Mouse (Mus musculus) kidney, embryonic 14.5 days (tissue): ENCODE data around the gene Ap4e1. TPM values are rescaled to one million over a fixed set of nuclear protein-coding genes. Genes with fewer than 3 reads are reported as not detected.
"Not testable (repeated sequence)": the region's sequence is repeated elsewhere in the genome, so short reads cannot be mapped to it uniquely, and the experiment has no call there.

Experiments
- ATAC-seq: fragments of 200-750 bp; cut with Nextera tagmentation; 2 replicates; pipeline ENCODE4 v1.8.0; 2017; ENCODE audit warnings: moderate number of reproducible peaks, mild to moderate bottlenecking, moderate TSS enrichment, moderate library complexity; ENCODE audit not compliant: low FRiP score, low TSS enrichment
- H3K27ac ChIP-seq: fragments of 300-500 bp; sonication (generic); 2 replicates; pipeline ENCODE4 v1.5.1; 2014; ENCODE audit warnings: low read depth, mild to moderate bottlenecking, low read length, moderate library complexity, mixed read lengths
- H3K27me3 ChIP-seq: fragments of 300-500 bp; sonication (generic); 2 replicates; pipeline ENCODE4 v1.6.1; 2014; ENCODE audit warnings: mild to moderate bottlenecking, low read length; ENCODE audit not compliant: control insufficient read depth, insufficient read depth
- H3K36me3 ChIP-seq: fragments of 300-500 bp; sonication (generic); 2 replicates; pipeline ENCODE4 v1.6.1; 2014; ENCODE audit warnings: low read length, mixed read lengths; ENCODE audit not compliant: control insufficient read depth, insufficient read depth
- H3K4me1 ChIP-seq: fragments of 300-500 bp; sonication (generic); 2 replicates; pipeline ENCODE4 v1.6.1; 2014; ENCODE audit warnings: low read length, mixed read lengths; ENCODE audit not compliant: control insufficient read depth, insufficient read depth
- H3K4me2 ChIP-seq: fragments of 300-500 bp; sonication (generic); replicated peaks from 2 replicates; pipeline ENCODE4 v1.6.1; 2014; ENCODE audit warnings: low read depth, mild to moderate bottlenecking, low read length
- H3K4me3 ChIP-seq: fragments of 300-500 bp; sonication (generic); 2 replicates; pipeline ENCODE4 v1.5.1; 2014; ENCODE audit warnings: mild to moderate bottlenecking, low read length
- H3K9ac ChIP-seq: fragments of 300-500 bp; sonication (generic); 2 replicates; pipeline ENCODE4 v1.6.1; 2014; ENCODE audit warnings: low read depth, mild to moderate bottlenecking, low read length, moderate library complexity
- H3K9me3 ChIP-seq: fragments of 300-500 bp; sonication (generic); 2 replicates; pipeline ENCODE4 v1.6.1; 2016; ENCODE audit warnings: low read length; ENCODE audit not compliant: control insufficient read depth
- WGBS: fragments of 180-500 bp; shearing (Covaris S2); extraction: QIAGEN DNeasy Blood & Tissue Kit; methylation state at CpG from one replicate; pipeline ENCODE4 v1.1.7; 2014; 5-methylcytosine and 5-hydroxymethylcytosine counted together
- polyA plus RNA-seq: library from polyadenylated mRNA; unstranded; fragments of >200 nt; fragmentation: Nextera tagmentation; extraction: Ambion mirVana; gene quantifications from 2 replicates; pipeline ENCODE4 v1.2.1, GENCODE M21; 2014

Gene Ap4e1
- polyA plus RNA-seq, 1 experiment from 2014 or later = 11.1 TPM

DNA sequence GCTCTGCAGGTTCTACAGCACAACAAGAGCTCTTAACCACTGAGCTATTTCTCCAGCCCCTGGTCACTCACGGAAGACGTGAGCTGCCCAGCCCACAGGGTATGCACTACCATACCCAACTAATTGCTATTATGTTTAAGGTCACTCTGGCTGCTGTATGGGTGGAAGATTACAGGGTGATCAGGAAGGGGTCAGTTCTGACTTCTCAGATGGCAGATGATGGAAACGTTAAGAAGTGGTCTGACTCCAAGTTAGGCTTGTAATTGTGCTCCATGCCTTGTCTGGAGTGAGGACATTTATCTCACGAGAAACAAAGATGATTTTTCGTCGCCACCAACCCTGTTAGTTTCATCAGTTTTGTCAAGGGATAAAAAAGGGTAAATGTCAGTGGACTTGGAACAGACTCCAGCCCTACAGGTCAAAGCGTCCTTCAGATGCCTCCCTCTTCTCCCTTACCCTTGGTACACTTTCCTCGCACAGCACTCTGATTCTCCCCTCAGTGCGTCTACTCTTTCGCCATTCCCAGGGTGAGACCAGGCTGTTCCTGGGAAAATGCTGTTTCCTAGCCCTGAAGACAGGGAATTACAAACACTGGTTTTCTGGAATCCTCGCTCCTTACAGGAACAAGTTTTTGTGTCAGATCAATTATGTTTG is 61.4 kb downstream of the Ap4e1 start:
- Histone ChIP-seq H3K4me1 (peaks cover 7% of the 10 kb centered on the region), H3K9me3 (no peaks in the 10 kb centered on the region), H3K27me3 (no peaks in the 10 kb centered on the region), H3K27ac (peak overlapping the region; percentile 82), H3K4me3 (peak overlapping the region; percentile 68), H3K4me2 (peak overlapping the region; percentile 71), H3K9ac (peak overlapping the region; percentile 67), H3K36me3 (peaks cover 15% of the 10 kb centered on the region)
- WGBS = 8% methylated on average over 11 of the region's 11 CpGs
- ATAC-seq = no peak; the same call in 1 of the 2 replicates

DNA sequence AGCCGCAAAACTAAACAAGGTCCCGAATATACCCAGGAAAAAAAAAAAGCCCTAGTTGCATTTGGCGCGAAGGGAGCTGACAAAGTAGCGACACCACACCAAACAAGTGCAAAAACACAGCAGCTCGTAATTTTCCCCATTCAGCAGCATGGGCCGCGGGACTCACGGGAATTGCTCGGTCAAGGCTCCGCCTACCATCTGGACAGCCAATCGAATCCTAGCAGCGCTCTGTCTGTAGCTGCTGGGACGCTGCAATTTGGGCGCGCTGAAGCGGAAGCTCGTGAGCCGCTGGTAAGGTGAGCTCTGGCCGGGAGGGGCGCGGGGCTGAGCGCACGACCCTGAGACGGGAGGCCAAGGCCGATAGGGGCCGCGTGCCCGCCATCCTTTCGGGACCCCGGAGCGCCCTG is 61.9 kb downstream of the Ap4e1 start, which contains the start of gene Blvra:
Blvra (plus strand) TSS at position 231 of the 407 bp plus-strand sequence.
- peak within 1 kb of the TSS; percentile 71 for H3K4me2 ChIP-seq
- no peaks in the 10 kb centered on the region for H3K27me3 ChIP-seq
- H3K36me3 ChIP-seq = peaks cover 15% of the 10 kb centered on the region
- H3K9ac ChIP-seq = peak within 1 kb of the TSS; percentile 67
- peak within 1 kb of the TSS; percentile 68 for H3K4me3 ChIP-seq
- H3K27ac ChIP-seq = peak within 1 kb of the TSS; percentile 82
- ATAC-seq = peak; percentile 100
- peaks cover 7% of the 10 kb centered on the region for H3K4me1 ChIP-seq
- WGBS = under 1% methylated on average over 32 of the region's 32 CpGs
- no peaks in the 10 kb centered on the region for H3K9me3 ChIP-seq

DNA sequence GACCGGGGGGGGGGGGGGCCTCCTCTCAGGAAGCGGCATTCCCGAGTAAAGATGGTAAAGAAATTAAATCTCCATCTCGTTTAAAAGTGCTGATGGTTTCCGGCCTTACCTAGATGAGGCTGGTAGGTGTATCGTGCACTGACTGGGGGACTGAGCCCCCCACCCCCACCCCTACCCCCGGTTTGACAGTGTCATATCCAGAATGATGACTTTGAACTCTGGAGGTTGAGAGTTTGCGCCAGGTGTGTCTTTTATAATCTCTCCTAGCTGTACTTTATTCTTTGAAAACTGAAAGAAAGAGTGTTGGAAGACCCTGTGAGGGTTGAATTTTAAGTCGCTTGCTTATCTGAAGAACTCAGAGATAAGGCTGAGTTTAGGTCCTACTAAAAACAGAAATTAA is 62.4 kb downstream of the Ap4e1 start:
- Histone ChIP-seq H3K4me2 (peak overlapping the region; percentile 71), H3K36me3 (peaks cover 15% of the 10 kb centered on the region), H3K4me3 (peak overlapping the region; percentile 68), H3K9ac (peak overlapping the region; percentile 67), H3K9me3 (no peaks in the 10 kb centered on the region), H3K27me3 (no peaks in the 10 kb centered on the region), H3K4me1 (peaks cover 7% of the 10 kb centered on the region), H3K27ac (peak overlapping the region; percentile 38; the same call in 1 of the 2 replicates)
- WGBS = 10% methylated on average over 9 of the region's 9 CpGs
- peak; percentile 68 for ATAC-seq

DNA sequence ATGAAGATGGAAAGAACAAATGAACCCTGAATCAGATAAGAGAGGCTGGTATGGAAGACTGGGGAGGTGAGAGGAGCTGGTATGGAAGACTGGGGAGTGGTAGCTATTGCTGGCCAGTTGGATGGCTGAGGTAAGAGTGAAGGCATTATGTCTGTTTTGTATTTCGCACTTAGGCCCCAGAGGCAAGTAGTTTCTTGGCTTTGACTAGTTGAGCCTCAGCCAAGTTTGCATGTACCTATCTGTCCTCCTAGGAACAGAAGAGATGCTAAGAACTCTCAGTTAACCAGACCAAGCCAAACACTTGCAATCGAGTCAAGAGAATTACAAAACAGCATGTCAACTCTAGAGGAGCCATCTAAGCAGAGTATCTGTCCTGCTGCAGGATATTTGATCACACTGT is 65.6 kb downstream of the Ap4e1 start:
- H3K36me3 ChIP-seq = no peaks in the 10 kb centered on the region
- no peak for ATAC-seq
- H3K27ac ChIP-seq = no peak overlapping the region
- no peak overlapping the region for H3K9ac ChIP-seq
- H3K4me1 ChIP-seq = peaks cover 7% of the 10 kb centered on the region
- H3K4me2 ChIP-seq = no peak overlapping the region
- no peaks in the 10 kb centered on the region for H3K27me3 ChIP-seq
- no peaks in the 10 kb centered on the region for H3K9me3 ChIP-seq
- no peak overlapping the region for H3K4me3 ChIP-seq
- WGBS = 95% methylated on average over 2 of the region's 2 CpGs

DNA sequence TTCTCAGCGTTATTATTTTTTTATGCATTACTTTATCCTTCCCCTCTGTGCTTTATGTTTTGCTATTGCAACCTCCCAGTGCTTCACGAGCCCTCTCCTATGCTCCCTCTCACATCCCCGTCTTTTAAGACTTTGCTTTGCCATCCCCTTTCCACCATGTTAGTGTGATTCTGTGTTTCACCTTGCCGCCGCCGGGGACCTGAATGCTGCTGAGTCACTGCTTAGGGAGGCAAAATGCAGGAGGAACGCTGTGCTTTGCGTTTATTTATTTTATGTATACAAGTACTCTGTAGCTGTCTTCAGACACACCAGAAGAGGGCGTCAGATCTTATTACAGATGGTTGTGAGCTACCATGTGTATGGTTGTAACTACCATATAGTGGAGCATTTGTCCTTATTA is 69.1 kb downstream of the Ap4e1 start:
- H3K4me2 ChIP-seq = no peak overlapping the region
- WGBS = 82% methylated on average over 9 of the region's 9 CpGs
- no peak overlapping the region for H3K27ac ChIP-seq
- no peaks in the 10 kb centered on the region for H3K36me3 ChIP-seq
- H3K9me3 ChIP-seq = no peaks in the 10 kb centered on the region
- H3K27me3 ChIP-seq = no peaks in the 10 kb centered on the region
- no peak for ATAC-seq
- H3K4me1 ChIP-seq = no peaks in the 10 kb centered on the region
- no peak overlapping the region for H3K4me3 ChIP-seq
- H3K9ac ChIP-seq = no peak overlapping the region

- H3K27ac ChIP-seq, H3K36me3 ChIP-seq, H3K4me2 ChIP-seq, H3K9me3 ChIP-seq, H3K27me3 ChIP-seq, H3K9ac ChIP-seq, H3K4me3 ChIP-seq, ATAC-seq, H3K4me1 ChIP-seq: not testable (repeated sequence)
- 58% methylated on average over 2 of the region's 2 CpGs for WGBS
Measured at GRCm38 (mm10) chr2:127079066-127079465, 70.5 kb downstream of the Ap4e1 start.

- H3K4me1 ChIP-seq = no peaks in the 10 kb centered on the region
- H3K27ac ChIP-seq = no peak overlapping the region
- H3K9me3 ChIP-seq = no peaks in the 10 kb centered on the region
- no peak overlapping the region for H3K4me2 ChIP-seq
- ATAC-seq = peak; percentile 39; the same call in 1 of the 2 replicates
- H3K9ac ChIP-seq = no peak overlapping the region
- WGBS = 88% methylated on average over 11 of the region's 11 CpGs
- no peaks in the 10 kb centered on the region for H3K27me3 ChIP-seq
- H3K36me3 ChIP-seq = no peaks in the 10 kb centered on the region
- H3K4me3 ChIP-seq = no peak overlapping the region
Measured at GRCm38 (mm10) chr2:127079881-127080590, 71.5 kb downstream of the Ap4e1 start.

DNA sequence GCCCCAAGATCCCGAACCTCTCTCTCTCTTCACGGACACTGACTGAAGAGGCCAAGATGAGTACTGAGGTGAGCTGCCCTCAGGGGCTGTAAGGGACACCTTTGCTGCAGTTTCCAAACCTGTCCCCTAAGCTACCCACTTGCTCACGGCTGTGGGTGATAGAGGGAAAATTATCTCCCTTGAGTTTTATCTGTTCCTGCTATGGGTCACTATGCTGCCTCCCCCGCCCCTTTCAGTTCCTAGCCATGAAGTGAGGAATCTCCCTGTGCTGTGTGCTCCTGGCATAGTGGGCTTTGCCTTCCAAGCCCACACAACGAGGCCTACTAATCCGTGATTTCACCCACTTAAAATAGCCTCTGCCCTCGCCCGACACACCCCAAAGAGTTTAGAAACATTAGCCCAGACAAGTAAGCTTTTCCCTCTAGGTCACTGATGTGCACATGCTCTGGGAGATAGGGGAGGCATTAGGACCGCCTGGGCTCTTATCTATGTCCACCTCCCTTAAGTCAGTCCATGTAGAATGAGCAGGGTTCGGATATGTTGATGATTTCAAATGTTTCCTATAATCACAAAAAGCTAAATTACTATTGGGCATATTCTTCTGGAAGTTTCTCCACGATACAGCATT is 72.2 kb downstream of the Ap4e1 start:
- Histone ChIP-seq H3K9me3 (no peaks in the 10 kb centered on the region), H3K27ac (no peak overlapping the region), H3K4me1 (no peaks in the 10 kb centered on the region), H3K36me3 (no peaks in the 10 kb centered on the region), H3K4me2 (no peak overlapping the region), H3K9ac (no peak overlapping the region), H3K27me3 (no peaks in the 10 kb centered on the region), H3K4me3 (no peak overlapping the region)
- ATAC-seq = no peak
- WGBS = 88% methylated on average over 11 of the region's 11 CpGs

DNA sequence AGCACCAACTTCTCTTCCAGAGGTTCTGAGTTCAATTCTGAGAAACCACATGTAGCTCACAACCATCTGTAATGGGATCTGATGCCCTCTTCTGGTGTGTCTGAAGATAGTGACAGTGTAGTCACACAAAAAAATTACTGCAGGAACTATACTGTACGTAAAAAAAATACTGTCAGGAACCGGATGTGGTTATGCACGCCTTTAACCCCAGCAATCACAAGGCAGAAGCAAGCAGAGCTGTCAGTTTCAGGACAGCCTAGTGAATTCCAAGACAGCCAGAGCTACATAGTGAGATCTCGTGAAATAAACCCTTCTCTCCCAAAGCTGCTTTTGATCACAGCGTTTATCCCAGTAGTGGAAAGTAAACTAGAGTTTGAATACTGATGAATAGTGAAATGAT is 77.7 kb downstream of the Ap4e1 start:
- H3K36me3 ChIP-seq = no peaks in the 10 kb centered on the region
- H3K9ac ChIP-seq = no peak overlapping the region
- H3K4me3 ChIP-seq = no peak overlapping the region
- H3K27me3 ChIP-seq = no peaks in the 10 kb centered on the region
- no peaks in the 10 kb centered on the region for H3K9me3 ChIP-seq
- no peak overlapping the region for H3K4me2 ChIP-seq
- H3K27ac ChIP-seq = no peak overlapping the region
- WGBS = 86% methylated on average over 5 of the region's 5 CpGs
- no peaks in the 10 kb centered on the region for H3K4me1 ChIP-seq
- no peak for ATAC-seq
